Mouse (Mus musculus): ENCODE results near the gene Shox2.

- TF ChIP-seq EP300 (IDR thresholded peaks at IDR 0.05) (no peak), CTCF (IDR thresholded peaks at IDR 0.05) (no peak)
These were observed 2.9 kb downstream of the Shox2 start for GRCm38 (mm10) chr3:66978457-66979381.

Data from lung, postnatal 0 days (tissue).